Mouse (Mus musculus): Measurements from ENCODE around the gene Suclg2.

Gene Suclg2

DNA sequence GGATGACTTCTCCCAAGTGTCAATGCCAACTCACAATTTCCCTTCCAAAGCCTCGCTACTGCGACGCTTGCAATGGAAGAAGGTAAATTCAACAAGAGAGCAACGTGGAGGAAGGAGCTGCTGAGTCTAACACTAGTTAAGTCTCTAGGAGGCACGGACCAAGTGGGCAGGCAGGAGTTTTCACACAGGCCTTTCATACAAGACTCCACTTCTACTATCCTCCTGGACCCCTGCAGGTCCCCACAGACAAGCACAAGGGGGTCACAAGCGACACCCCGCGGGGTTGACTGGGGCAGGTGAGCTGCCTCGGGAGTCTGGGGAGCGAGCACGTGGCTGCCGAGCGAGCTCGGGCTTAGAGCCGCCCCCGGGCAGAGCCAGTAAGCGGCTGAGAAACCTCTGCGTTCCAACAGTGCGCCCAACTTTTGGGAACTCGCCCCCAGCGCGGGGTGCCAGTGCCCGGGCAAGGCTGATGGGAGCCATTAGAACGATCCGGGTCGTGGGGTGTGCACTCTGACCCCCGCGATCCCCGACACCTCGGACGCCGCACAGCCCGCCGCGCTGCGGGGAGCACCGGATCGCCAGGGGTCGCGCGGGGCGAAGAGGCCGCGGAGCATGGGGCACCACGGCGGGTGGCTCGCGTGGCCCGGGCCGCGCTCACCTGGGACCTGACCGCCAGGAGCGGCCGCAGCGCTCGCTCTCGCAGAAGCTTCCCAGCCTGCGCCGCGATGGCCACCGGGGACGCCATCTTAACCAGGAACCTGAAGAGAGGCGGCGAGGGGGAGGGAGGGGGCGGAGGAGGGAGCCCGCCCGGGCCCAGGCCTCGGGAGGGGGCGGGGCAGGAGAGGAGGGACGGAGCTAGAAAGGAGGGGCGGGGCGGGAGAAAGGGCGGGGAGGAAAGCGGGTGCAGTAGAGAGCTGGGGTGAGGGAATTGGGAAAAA, at the start of gene Suclg2:
TSS of gene Suclg2 (minus strand) at position 770 of the 938 bp plus-strand sequence.
- peak; percentile 85 for DNase-seq

- no peak for DNase-seq
Observed at GRCm38 (mm10) chr6:95766566-95766965, 48.0 kb upstream of the Suclg2 start.

DNA sequence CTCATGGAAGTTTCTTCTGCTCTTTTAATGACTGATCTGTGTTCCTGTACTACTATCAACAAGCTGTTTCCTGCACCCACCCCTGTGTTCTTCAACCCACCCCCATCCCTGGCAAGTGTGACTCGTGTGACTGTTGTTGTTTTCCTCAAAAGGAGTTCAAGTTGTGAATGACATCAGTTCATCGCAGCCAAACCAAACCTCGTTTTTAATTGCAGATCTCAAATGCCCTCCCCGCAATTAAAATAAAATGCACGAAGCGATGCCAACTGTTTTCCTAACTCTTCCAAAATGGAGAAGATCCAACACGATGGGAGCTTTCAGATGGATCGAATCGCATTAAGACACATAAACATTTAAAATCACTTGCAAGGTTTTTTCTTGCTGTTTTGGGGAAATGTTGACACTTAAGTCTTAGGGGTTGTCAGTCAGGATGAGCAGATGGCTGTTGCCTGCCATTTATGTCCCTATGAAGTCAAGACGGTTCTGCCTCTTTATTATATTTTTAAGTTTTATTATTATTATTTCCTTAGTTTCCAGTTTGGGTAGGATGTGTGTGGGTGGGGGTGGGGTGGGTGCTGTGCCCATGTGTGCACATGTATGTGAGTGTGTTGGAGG, 41.1 kb upstream of the Suclg2 start:
- no peak for DNase-seq

- DNase-seq: no peak
Observed at GRCm38 (mm10) chr6:95742378-95742777, 23.8 kb upstream of the Suclg2 start.

- DNase-seq: no peak
Observed at GRCm38 (mm10) chr6:95731570-95732367, 13.2 kb upstream of the Suclg2 start.

GRCm38 (mm10) chr6:95729399-95729798, 10.8 kb upstream of the Suclg2 start:
- DNase-seq: no peak

GRCm38 (mm10) chr6:95725281-95725680, 6.7 kb upstream of the Suclg2 start:
- DNase-seq: no peak

GRCm38 (mm10) chr6:95723361-95723760, 4.8 kb upstream of the Suclg2 start:
- DNase-seq: no peak

DNA sequence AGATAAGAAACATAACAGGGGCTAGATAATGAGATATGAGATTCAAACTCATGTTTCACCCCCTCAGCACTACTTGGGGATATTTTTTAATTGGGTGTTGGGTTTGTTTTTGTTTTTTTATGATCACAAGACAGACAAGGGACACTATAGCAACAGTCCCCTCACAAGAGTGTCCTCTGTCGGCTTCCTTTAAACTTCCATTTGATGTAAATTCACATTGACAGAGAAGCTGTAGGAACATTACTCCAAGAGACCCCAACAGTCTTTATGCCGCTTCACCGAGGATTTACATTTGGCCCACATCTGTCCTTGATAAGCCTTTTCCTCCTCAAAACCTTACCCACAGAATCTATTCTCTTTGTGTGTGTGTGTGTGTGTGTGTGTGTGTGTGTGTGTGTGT, 1.2 kb upstream of the Suclg2 start:
- DNase-seq: no peak

DNA sequence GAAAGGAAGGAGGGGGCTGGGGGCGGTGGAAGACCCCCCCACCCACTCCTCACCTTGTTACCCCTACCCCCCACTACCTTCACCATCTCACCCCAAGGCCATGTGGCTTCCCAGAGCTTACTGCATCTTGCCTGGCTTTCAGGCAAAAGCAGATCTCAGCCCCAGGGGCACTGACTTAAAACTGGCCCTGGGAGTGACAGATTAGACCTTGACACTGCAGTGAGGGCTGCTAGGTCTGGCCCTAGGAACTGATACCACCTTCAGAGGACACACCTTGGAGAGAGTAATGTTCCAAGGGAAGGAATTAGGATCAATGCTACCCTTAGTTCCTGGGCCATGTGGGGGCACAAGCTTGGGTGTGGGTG, 351 bp upstream of the Suclg2 start:
- DNase-seq: no peak

DNA sequence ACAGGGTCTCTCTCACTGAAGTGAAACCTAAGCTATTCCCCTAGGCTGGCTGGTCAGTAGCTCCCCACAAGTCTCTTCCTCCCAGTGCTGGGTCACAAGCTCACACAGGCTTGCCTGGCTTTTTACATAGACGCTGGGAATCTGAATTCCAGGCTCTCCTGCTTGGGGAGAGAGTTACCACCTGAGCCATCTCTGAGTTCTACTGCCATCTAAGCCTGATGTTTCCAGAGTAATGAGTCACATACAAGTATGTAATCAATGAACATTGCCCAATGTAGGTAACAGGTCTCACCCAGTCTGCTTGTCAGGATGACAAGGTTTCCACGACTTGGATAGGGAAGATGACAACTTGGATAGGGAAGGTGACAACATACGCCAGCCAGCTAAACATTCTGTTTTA, 1.5 kb downstream of the Suclg2 start:
- DNase-seq: no peak

DNA sequence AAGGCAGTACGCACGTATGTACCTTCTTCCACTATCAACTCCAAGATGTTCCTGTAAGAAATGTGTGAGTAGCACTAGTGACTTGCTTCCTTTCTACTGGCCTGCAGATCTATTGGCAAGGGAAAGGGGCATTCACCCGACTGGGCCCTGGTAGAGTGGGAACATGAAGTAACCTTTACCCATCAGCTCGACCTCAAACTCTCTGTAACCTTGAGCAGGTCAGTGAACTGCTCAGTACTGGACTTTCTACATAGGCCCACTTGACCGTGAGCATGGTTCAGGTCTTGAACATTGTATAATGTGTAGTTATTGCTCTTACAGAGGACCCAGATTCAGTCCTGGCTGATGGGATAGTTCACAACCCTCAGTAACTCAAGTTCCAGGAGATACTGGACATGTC, 2.1 kb downstream of the Suclg2 start:
- DNase-seq: no peak

GRCm38 (mm10) chr6:95713245-95713644, 5.4 kb downstream of the Suclg2 start:
- no peak for DNase-seq

GRCm38 (mm10) chr6:95712081-95712480, 6.5 kb downstream of the Suclg2 start:
- DNase-seq: no peak

DNA sequence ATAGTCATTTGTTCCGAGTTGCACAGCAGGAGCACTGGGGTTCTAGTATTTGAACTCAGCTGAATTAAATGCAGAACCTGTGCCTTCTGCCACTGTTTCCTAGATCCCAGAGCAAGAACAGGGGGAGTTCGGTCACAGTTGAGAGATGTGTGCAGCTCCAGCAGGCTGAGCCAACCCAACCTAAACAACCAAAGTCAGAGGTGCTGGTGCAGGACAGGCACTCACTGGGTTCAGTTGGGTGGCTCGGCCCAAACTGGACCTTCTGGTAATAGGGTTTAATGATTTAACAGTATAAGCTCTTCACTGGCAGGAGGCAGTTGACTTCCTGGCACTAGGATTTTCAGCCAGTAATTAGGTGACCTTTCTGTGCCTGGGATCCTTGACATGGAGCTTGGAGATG, 6.9 kb downstream of the Suclg2 start:
- DNase-seq: no peak

DNA sequence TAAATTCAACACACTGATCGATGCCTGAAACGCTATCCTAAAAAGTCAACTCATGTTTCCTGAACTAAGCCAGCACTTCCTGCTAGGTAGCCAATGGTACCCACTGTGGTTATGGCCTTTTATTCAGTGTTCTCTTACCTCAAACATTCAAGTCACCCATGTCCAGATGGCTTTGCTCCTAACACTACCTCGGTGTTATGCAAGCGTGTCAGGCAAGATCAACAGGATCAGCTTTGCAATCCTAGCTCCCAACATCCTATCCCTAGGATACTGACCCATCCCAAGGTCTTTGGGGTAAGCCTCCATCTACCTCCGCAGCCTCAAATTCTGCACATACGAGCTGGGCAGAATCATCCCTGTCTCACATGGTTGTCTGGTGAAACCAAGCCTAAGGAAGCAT, 7.7 kb downstream of the Suclg2 start:
- no peak for DNase-seq

DNA sequence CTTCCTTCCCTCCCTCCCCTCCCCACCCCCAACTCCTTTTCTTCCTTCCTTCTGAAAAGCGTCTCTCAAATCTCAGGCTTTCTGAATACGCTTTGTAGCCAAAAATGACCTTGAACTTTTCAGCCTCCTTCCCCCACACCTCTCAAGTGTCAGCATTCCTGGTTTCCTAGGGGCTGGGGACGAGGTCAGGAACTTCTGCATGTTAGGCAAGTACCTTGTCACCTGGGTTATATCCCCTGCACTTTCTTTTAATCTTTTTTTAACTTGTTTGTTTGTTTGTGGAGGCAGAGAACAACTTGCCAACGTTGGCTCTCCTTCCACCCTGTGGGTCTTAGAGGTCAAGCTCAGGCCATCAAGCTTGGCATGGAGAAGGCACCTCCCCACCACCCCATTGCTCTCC, 9.1 kb downstream of the Suclg2 start:
- DNase-seq: no peak

- DNase-seq: no peak
Observed at GRCm38 (mm10) chr6:95709106-95709505, 9.5 kb downstream of the Suclg2 start.

GRCm38 (mm10) chr6:95704626-95705025, 14.0 kb downstream of the Suclg2 start:
- no peak for DNase-seq

DNA sequence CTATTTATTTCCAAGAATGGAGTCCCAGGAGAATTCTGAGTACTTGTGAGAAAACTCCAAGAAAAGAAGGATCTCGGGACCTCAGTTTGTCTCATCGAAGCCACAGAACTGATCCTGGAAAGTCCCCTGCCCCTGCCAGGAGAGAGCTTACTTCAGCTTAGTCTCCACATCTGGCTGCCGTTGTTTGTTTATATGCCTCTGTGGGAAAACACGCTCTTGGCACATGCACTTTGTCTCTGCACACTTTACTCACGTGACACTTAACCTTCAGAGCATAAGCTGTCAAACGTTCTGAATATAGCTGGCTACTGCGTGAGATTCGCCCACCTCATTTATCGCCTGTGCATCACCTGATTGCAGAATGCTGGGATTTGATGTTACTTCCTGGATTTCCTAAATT, 16.4 kb downstream of the Suclg2 start:
- DNase-seq: no peak

DNA sequence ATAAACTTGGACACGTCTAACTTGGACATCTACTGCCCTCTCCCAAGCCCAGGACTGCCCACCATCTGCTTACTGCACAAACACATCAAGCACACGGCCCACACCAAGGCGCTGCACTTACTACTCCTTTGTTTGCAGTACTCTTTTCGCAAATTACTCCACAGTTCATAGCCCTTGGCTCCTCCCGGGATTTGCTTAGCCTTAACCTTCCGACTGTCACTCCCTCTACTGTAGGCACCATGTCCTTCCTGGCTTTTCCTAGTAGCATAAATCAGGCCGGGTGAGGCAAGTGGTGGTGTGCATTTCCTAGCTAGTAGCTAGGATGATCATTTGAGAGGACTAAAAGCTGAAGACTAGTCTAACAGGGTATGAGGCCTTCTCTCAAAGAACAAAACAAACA, 16.8 kb downstream of the Suclg2 start:
- no peak for DNase-seq

DNA sequence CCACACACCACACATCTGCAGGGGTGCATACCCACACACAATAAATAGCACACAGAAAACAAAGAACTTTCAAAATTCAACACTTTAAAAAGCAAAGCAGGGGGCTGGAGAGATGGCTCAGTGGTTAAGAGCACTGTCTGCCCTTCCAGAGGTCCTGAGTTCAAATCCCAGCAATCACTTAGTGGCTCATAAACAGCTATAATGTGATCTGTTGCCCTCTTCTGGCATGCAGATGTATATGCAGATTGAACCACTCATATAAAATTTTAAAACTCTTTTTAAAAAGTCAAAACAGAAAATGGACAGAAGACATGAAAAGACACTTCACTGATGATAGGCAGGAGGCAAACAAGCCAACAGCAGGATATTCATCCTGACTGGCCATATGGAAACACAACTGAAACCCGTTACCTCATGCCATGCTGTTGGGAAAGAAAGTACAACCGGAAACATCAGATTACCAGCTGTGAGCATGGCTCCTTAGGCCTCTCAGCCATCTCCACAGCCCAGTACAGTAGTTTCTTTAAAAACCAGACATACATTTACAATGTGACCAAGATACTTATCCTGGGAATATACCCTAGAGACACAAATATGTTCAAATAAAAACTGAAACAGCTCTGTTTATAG, 17.5 kb downstream of the Suclg2 start:
- DNase-seq: no peak

DNA sequence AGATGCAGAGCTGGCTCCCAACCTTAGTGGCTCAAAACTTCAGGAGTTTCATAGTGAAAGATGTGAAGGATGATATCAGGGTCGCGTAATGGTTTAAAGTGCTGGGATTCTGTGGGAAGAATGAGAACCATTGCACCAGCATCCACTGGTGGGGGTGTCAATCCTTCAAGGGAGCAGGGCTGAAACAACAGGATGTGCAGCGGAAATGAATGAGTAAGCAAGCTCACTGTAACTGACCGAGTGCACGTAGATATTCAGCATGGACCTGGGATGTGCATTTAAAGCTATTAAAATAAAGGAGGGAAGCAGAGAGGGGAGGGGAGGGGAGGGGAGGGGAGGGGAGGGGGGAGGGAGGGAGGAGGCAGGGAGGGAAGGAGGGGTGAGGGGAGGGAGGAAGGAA, 18.4 kb downstream of the Suclg2 start:
- DNase-seq: no peak
